Mouse (Mus musculus): ENCODE data around the gene Bdkrb2.
A peak's percentile ranks its signal among the peaks of the same experiment; 100 is the strongest.

The Bdkrb2 gene

GRCm38 (mm10) chr12:105592361-105592761, 29.3 kb downstream of the Bdkrb2 start:
- DNase-seq (ENCODE audit: low read depth) = no peak

GRCm38 (mm10) chr12:105593471-105593870, 30.4 kb downstream of the Bdkrb2 start:
- no peak for DNase-seq (ENCODE audit: low read depth)

- DNase-seq (ENCODE audit: low read depth) = no peak
These were observed 34.1 kb downstream of the Bdkrb2 start for GRCm38 (mm10) chr12:105597135-105597534.

- no peak for DNase-seq (ENCODE audit: low read depth)
These were observed 35.5 kb downstream of the Bdkrb2 start for GRCm38 (mm10) chr12:105598503-105598902.

DNA sequence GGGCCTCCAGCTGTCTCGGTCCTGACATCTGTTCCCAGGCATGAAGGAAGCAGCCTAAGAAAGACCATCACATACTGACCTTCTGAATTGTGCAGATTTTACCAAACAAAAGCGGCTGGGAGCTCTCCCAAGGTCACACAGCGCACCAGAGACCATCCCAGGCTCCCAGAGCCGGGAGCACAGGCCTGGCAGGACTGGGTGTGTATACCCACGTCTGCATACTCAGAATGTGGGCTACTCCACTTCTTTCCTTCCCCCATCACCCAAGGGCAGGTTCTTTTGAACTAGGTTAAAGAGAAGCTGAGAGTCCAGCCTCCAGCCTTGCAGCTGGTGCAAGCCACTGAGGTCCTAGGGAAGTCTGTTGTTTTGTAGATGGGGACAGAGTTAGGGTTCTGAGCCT, 36.1 kb downstream of the Bdkrb2 start:
- no peak for DNase-seq (ENCODE audit: low read depth)

DNA sequence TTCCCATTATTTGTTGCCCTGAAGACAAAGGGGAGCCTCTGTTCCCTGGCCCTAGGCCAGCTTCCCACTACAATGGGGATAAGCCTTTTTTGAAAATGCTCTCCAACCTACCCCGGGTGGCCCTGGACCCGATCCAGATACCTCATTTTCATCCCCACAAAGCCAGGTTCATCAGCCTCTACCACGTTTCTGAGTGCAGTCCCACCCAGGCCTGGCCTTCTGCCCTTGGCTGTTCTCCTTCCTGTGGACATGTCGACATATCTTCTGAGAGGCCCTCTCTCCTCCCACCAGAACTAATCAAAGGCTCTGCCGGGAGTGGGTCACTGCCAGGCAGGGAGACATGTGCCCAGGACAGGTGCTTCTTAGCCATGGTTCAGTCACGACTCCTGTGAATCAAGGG, 38.6 kb downstream of the Bdkrb2 start:
- DNase-seq (ENCODE audit: low read depth) = no peak

DNA sequence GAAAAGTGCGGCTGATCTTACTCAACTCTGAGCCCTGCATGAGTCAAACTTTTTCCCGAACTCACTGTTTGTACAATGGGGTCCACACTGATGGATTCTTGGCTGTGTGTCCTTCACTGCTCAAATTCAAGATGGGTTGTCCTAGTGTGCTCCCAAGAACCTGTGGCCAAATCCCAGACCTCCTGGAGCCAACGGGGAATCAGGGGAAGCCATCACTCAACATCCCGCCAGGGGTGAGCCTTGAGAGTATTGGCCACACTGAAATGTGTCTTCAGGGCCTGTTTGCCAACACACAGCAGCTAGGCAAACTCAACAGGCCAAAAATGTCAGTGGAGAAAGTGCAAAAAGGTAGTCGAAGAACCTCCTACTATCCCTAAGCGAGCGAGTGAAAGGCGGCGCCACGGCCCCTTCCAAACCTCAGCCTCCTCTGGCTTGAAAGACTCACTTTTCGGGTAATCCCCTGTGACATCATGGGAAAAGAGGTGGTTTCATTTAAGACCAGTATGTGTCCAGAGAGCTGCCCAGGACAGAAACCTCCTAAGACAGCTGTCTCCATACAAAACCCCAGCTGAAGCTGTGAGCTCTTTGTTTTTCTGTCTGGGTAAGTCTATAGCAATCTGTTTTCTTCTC, 39.7 kb downstream of the Bdkrb2 start, which contains the start of gene Bdkrb1:
Gene Bdkrb1 (plus strand): TSS at position 505 of the 630 bp plus-strand sequence.
- no peak for DNase-seq (ENCODE audit: low read depth)

DNA sequence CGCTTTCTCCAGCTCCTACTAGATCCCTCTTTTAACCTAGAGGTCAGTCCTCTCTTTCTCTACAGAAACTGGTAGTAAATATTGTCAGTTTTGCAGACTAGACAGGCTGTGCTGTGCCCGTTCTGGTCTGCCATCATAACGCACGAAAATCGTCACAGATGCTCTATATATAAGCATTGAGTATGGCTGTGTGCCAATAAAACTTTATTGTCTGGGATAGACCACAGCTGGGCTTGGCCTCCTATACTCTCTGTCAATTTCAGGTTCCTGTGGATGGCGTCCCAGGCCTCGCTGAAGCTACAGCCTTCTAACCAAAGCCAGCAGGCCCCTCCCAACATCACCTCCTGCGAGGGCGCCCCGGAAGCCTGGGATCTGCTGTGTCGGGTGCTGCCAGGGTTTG, 40.9 kb downstream of the Bdkrb2 start:
- no peak for DNase-seq (ENCODE audit: low read depth)

DNA sequence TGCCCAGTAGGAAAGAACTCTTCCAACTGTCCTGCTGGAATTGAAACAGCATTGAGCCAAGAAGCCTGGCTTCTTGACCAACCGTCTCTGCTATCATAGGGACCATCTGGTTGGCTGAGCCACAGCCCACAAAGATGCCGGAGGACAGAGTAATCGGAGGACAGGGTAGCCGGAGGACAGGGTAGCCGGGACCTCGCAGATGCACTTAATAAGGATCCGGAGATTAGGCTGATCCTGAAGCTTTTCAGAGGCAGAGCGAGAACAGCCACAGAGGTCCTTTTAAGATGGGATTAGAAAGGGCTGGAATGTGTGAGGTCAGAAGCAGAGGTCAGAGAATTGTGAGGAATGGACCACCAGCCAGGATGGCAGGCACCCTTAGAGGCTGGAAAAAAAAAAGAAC, 42.2 kb downstream of the Bdkrb2 start:
- DNase-seq (ENCODE audit: low read depth) = no peak

DNA sequence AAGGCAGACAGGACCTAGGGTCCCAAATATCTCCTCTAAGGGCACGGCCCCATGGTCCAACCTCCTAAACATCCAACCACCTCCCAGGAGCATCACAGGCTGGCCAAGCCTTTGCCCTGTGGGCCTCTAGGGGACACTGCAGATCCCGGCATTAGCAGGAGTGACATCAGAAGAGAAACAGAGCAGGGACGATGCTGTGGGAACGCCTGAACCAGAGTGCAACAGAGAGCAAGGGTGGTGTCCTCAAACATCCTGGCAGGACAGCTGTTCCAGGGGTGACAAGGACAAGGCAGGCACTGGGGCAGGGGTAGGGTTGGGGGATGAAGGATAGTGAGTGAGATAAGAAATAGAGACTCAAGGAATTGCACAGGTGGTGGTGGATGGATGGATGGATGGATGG, 43.9 kb downstream of the Bdkrb2 start:
- DNase-seq (ENCODE audit: low read depth) = no peak

DNA sequence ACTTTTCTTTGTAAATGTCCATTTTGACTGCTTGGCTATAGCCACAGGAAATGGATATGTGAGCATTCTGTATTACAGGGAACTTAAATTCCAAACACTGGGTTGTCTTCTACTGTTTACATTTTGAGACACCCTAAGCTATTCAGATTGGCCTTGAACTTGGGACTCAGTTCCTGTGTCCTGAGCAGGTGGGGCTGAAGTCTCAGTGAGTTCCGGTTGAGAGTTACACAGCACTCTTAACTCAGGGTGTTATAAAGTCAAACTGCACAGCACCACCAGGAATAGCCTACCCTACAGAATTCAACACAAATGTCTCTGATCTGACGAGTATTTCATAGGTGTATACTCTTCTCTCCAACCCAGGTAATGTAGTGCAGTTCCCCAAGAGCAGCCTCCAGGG, 48.0 kb downstream of the Bdkrb2 start:
- DNase-seq (ENCODE audit: low read depth) = no peak

- peak; percentile 51 for DNase-seq (ENCODE audit: low read depth)
These were observed 48.7 kb downstream of the Bdkrb2 start for GRCm38 (mm10) chr12:105611748-105612147.

DNA sequence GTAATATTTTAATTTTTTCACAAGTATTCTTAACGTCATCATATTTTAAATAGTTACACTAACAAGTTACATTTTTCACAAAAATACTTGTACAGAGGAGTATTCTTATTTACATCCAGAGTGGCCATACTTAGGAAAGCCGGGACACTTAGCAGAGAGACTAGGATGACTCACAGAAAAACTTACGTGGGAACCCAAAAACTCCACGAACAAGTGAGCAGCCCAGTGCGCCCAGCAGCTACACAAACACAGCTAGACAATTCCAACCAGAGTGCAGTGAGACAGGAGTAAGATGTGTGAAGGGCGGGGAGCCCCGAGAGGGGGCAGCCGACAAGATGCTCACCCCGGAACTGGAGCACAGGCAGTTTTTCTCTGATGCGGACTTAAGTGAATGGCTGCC, 50.5 kb downstream of the Bdkrb2 start:
- DNase-seq (ENCODE audit: low read depth) = no peak

GRCm38 (mm10) chr12:105622048-105622447, 59.0 kb downstream of the Bdkrb2 start:
- peak; percentile 13 for DNase-seq (ENCODE audit: low read depth)

DNA sequence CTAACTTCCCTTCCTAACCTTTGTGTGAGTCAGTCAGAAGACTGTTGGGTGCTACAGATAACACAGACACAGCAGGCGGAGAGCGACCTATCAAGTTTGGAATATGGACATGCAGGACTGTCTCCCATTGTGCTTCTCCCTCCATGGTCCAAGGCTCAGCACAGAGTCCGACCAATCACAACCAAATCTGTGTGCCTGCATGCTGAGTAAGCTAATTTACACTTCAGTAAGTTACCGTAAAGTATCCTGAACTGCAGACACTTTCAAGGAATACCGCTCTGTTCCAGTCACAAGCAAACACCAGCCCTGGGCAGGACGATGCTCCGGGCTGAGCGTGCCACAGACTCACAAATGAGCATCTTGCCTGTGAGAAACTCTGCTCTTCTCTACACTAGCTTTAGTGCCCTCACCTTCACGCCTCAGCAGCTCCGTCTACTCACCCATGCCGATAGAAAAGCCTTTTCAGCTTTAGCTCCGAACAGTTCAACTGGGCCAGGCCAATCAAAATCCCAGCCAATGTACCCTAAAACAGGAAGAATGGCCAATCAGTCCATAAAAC, 60.0 kb downstream of the Bdkrb2 start:
- DNase-seq (ENCODE audit: low read depth) = no peak

GRCm38 (mm10) chr12:105625798-105626197, 62.8 kb downstream of the Bdkrb2 start:
- DNase-seq (ENCODE audit: low read depth) = no peak

GRCm38 (mm10) chr12:105634374-105635067, 71.5 kb downstream of the Bdkrb2 start:
- DNase-seq (ENCODE audit: low read depth) = no peak

GRCm38 (mm10) chr12:105636551-105636950, 73.5 kb downstream of the Bdkrb2 start:
- DNase-seq (ENCODE audit: low read depth) = no peak

DNA sequence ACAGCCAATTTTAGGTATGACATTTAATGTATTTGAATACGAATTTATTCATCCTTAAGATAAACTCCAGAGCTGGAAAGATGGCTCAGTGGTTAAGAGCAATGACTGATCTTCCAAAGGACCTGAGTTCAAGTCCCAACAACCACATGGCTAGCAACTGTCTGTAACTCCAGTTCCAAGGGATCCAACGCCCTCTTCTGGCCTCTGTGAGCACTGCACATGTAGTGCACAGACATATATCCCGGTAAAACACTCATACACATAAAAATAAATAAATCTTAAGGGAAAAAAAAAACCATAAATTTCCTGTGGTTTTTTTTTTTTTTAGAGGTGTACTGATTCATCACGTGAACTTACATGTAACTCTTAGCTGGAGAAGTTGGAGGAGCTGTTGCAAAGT, 74.5 kb downstream of the Bdkrb2 start:
- peak; percentile 8 for DNase-seq (ENCODE audit: low read depth)

DNA sequence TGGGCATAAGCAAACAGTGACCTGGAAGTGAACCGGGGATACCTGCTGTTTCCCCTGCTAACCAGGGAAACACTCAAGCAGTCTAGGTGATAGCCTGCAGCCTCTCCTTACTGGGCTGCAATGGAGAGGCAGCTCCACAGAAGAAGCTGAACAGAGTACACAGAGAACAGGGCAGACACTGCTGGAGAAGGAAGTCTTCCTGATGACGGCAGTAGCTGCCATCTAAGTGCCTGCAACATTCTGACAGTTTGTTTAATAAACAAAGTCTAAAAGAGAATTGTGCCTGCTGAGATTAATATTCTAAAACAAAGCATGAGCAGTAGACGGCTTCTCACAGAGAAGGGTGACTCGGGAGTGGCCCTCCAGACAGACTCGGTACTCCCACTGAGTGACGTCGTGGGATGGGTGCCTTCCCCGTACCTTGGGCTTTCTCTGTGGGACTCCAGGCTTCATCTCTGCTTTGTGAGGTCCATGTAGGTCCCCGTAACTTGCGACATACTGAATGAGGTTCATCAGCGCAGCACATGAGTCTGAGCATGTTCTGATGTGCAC, 79.8 kb downstream of the Bdkrb2 start:
- DNase-seq (ENCODE audit: low read depth) = no peak

Measured in 416B (cell line).